Mouse (Mus musculus) limb, embryonic 10.5 days (tissue): ENCODE results near the gene Krt79. TPM values are rescaled to one million over a fixed set of nuclear protein-coding genes. Genes with fewer than 3 reads are reported as not detected.

Source experiments
- DNase-seq: peaks from one replicate; pipeline ENCODE4 v3.0.0-alpha.2; 2017; ENCODE audit warnings: low spot score
- H3K27ac ChIP-seq: fragments of 300-500 bp; sonication (generic); 2 replicates; pipeline ENCODE4 v1.5.1; 2016; ENCODE audit warnings: mild to moderate bottlenecking
- H3K27me3 ChIP-seq: fragments of 300-500 bp; sonication (generic); 2 replicates; pipeline ENCODE4 v1.6.1; 2016; ENCODE audit warnings: low read depth, mild to moderate bottlenecking; ENCODE audit not compliant: poor library complexity, severe bottlenecking
- H3K36me3 ChIP-seq: fragments of 300-500 bp; sonication (generic); 2 replicates; pipeline ENCODE4 v1.6.1; 2016; ENCODE audit warnings: mild to moderate bottlenecking, moderate library complexity
- H3K4me1 ChIP-seq: fragments of 300-500 bp; sonication (generic); 2 replicates; pipeline ENCODE4 v1.6.1; 2016
- H3K4me3 ChIP-seq: fragments of 300-500 bp; sonication (generic); 2 replicates; pipeline ENCODE4 v1.5.1; 2016; ENCODE audit warnings: mild to moderate bottlenecking, moderate library complexity
- H3K9me3 ChIP-seq: fragments of 300-500 bp; sonication (generic); replicated peaks from 2 replicates; pipeline ENCODE4 v1.6.1; 2016; ENCODE audit warnings: mild to moderate bottlenecking
- WGBS: fragments of 180-500 bp; shearing (Covaris S2); methylation state at CpG from one replicate; pipeline ENCODE4 v1.1.7; 2016; 5-methylcytosine and 5-hydroxymethylcytosine counted together
- polyA plus RNA-seq: library from polyadenylated mRNA; unstranded; fragments of >200 nt; fragmentation: Nextera tagmentation; extraction: Ambion mirVana; gene quantifications from 2 replicates; pipeline ENCODE4 v1.2.1, GENCODE M21; 2016

Krt79 gene
- not detected in 2 replicates for polyA plus RNA-seq

- no peak within 1 kb of the TSS for H3K4me3 ChIP-seq
- H3K4me1 ChIP-seq: peaks cover 19% of the 10 kb centered on the region
- H3K9me3 ChIP-seq: no peaks in the 10 kb centered on the region
- WGBS: 54% methylated on average over 6 of the region's 6 CpGs
- H3K27ac ChIP-seq: peak within 1 kb of the TSS; percentile 36
- peaks cover 4% of the 10 kb centered on the region; the same call in 1 of the 2 replicates for H3K27me3 ChIP-seq
- no peak for DNase-seq
- no peaks in the 10 kb centered on the region for H3K36me3 ChIP-seq
These were observed at the start of gene Krt79 for GRCm38 (mm10) chr15:101940274-101940829. Krt79 (minus strand) TSS chr15:101940324.

- H3K9me3 ChIP-seq: no peaks in the 10 kb centered on the region
- whole genome bisulfite sequencing: 67% methylated on average over 8 of the region's 8 CpGs
- no peaks in the 10 kb centered on the region for H3K27me3 ChIP-seq
- peaks cover 18% of the 10 kb centered on the region for H3K4me1 ChIP-seq
- DNase-seq: no peak
- H3K4me3 ChIP-seq: no peak overlapping the region
- no peak overlapping the region for H3K27ac ChIP-seq
- H3K36me3 ChIP-seq: no peaks in the 10 kb centered on the region
These were observed 48.6 kb upstream of the Krt79 start for GRCm38 (mm10) chr15:101988714-101989113.

- Histone ChIP-seq H3K27ac (no peak overlapping the region), H3K4me1 (peaks cover 22% of the 10 kb centered on the region), H3K36me3 (no peaks in the 10 kb centered on the region), H3K9me3 (no peaks in the 10 kb centered on the region), H3K27me3 (no peaks in the 10 kb centered on the region), H3K4me3 (no peak overlapping the region)
- DNase-seq: peak; percentile 94
- WGBS: 0% methylated on average over 10 of the region's 10 CpGs
These were observed 48.0 kb upstream of the Krt79 start for GRCm38 (mm10) chr15:101988119-101988518.

- Histone ChIP-seq H3K27ac (peak overlapping the region; percentile 86), H3K27me3 (no peaks in the 10 kb centered on the region), H3K9me3 (no peaks in the 10 kb centered on the region), H3K36me3 (no peaks in the 10 kb centered on the region), H3K4me1 (peaks cover 25% of the 10 kb centered on the region), H3K4me3 (peak overlapping the region; percentile 43; the same call in 1 of the 2 replicates)
- no peak for DNase-seq
- 18% methylated on average over 6 of the region's 6 CpGs for WGBS
These were observed 44.6 kb upstream of the Krt79 start for GRCm38 (mm10) chr15:101984746-101985145.

- no peaks in the 10 kb centered on the region for H3K27me3 ChIP-seq
- DNase-seq: peak; percentile 95
- H3K36me3 ChIP-seq: no peaks in the 10 kb centered on the region
- peak overlapping the region; percentile 86 for H3K27ac ChIP-seq
- peak overlapping the region; percentile 43 for H3K4me3 ChIP-seq
- no peaks in the 10 kb centered on the region for H3K9me3 ChIP-seq
- 5% methylated on average over 15 of the region's 15 CpGs for WGBS
- H3K4me1 ChIP-seq: peaks cover 25% of the 10 kb centered on the region
These were observed 44.0 kb upstream of the Krt79 start for GRCm38 (mm10) chr15:101983949-101984601.

- H3K27ac ChIP-seq: peak overlapping the region; percentile 86
- peak overlapping the region; percentile 43 for H3K4me3 ChIP-seq
These were observed 43.3 kb upstream of the Krt79 start for GRCm38 (mm10) chr15:101983315-101983948.

GRCm38 (mm10) chr15:101980849-101981248, 40.7 kb upstream of the Krt79 start:
- Histone ChIP-seq H3K27me3 (no peaks in the 10 kb centered on the region), H3K27ac (peak overlapping the region; percentile 53), H3K4me1 (peaks cover 44% of the 10 kb centered on the region), H3K9me3 (no peaks in the 10 kb centered on the region), H3K36me3 (no peaks in the 10 kb centered on the region), H3K4me3 (no peak overlapping the region)
- peak; percentile 31 for DNase-seq
- WGBS: 51% methylated on average over 6 of the region's 6 CpGs

More at GRCm38 (mm10) chr15:101983315-101983948, 43.3 kb upstream of the Krt79 start:
- 83% methylated on average over 13 of the region's 13 CpGs for WGBS
- H3K27me3 ChIP-seq: no peaks in the 10 kb centered on the region
- no peaks in the 10 kb centered on the region for H3K36me3 ChIP-seq
- H3K9me3 ChIP-seq: no peaks in the 10 kb centered on the region
- no peak for DNase-seq
- peaks cover 23% of the 10 kb centered on the region for H3K4me1 ChIP-seq

- H3K4me1 ChIP-seq: peaks cover 42% of the 10 kb centered on the region
These were observed 37.1 kb upstream of the Krt79 start for GRCm38 (mm10) chr15:101977043-101977726.

GRCm38 (mm10) chr15:101976641-101977040, 36.5 kb upstream of the Krt79 start:
- Histone ChIP-seq H3K27me3 (peaks cover 11% of the 10 kb centered on the region), H3K27ac (peak overlapping the region; percentile 93), H3K36me3 (no peaks in the 10 kb centered on the region), H3K9me3 (no peaks in the 10 kb centered on the region), H3K4me3 (peak overlapping the region; percentile 60), H3K4me1 (peaks cover 45% of the 10 kb centered on the region)
- peak; percentile 30 for DNase-seq
- whole genome bisulfite sequencing: 51% methylated on average over 3 of the region's 3 CpGs

More at GRCm38 (mm10) chr15:101977043-101977726, 37.1 kb upstream of the Krt79 start:
- 3% methylated on average over 38 of the region's 39 CpGs for WGBS
- DNase-seq: peak; percentile 87
- Histone ChIP-seq H3K36me3 (no peaks in the 10 kb centered on the region), H3K27ac (peak overlapping the region; percentile 93), H3K9me3 (no peaks in the 10 kb centered on the region), H3K4me3 (peak overlapping the region; percentile 60), H3K27me3 (peaks cover 11% of the 10 kb centered on the region; the same call in 1 of the 2 replicates)

GRCm38 (mm10) chr15:101976023-101976422, 35.9 kb upstream of the Krt79 start:
- peak overlapping the region; percentile 93 for H3K27ac ChIP-seq
- DNase-seq: no peak
- peaks cover 16% of the 10 kb centered on the region for H3K27me3 ChIP-seq

GRCm38 (mm10) chr15:101974083-101974845, 34.1 kb upstream of the Krt79 start:
- Histone ChIP-seq H3K36me3 (no peaks in the 10 kb centered on the region), H3K9me3 (no peaks in the 10 kb centered on the region), H3K4me3 (no peak overlapping the region), H3K27me3 (peaks cover 17% of the 10 kb centered on the region), H3K27ac (peak overlapping the region; percentile 30; the same call in 1 of the 2 replicates), H3K4me1 (peaks cover 47% of the 10 kb centered on the region)
- WGBS: 68% methylated on average over 16 of the region's 16 CpGs
- no peak for DNase-seq

More at GRCm38 (mm10) chr15:101976023-101976422, 35.9 kb upstream of the Krt79 start:
- Histone ChIP-seq H3K36me3 (no peaks in the 10 kb centered on the region), H3K4me3 (no peak overlapping the region), H3K4me1 (peaks cover 45% of the 10 kb centered on the region), H3K9me3 (no peaks in the 10 kb centered on the region)
- 32% methylated on average over 5 of the region's 5 CpGs for WGBS
